Mouse (Mus musculus) midbrain, embryonic 11.5 days (tissue): ENCODE data around the gene Zfp936. TPM values are rescaled to one million over a fixed set of nuclear protein-coding genes. Genes with fewer than 3 reads are reported as not detected.
"Not testable (repeated sequence)": the region's sequence is repeated elsewhere in the genome, so short reads cannot be mapped to it uniquely, and the experiment has no call there.

Experiments
- ATAC-seq: fragments of 200-750 bp; cut with Nextera tagmentation; 2 replicates; pipeline ENCODE4 v1.8.0; 2017; ENCODE audit warnings: moderate TSS enrichment, moderate library complexity; ENCODE audit not compliant: low FRiP score
- DNase-seq: peaks from one replicate; pipeline ENCODE4 v3.0.0; 2015; ENCODE audit warnings: low spot score; ENCODE audit errors: missing footprints
- H3K27ac ChIP-seq: fragments of 300-500 bp; sonication (generic); 2 replicates; pipeline ENCODE4 v1.5.1; 2014; ENCODE audit warnings: low read depth, low read length
- H3K27me3 ChIP-seq: fragments of 300-500 bp; sonication (generic); 2 replicates; pipeline ENCODE4 v1.6.1; 2014; ENCODE audit warnings: mild to moderate bottlenecking, low read length, moderate library complexity, mixed read lengths; ENCODE audit not compliant: control insufficient read depth, insufficient read depth
- H3K36me3 ChIP-seq: fragments of 300-500 bp; sonication (generic); 2 replicates; pipeline ENCODE4 v1.6.1; 2014; ENCODE audit warnings: mild to moderate bottlenecking, low read length, moderate library complexity, mixed read lengths; ENCODE audit not compliant: control insufficient read depth, insufficient read depth
- H3K4me1 ChIP-seq: fragments of 300-500 bp; sonication (generic); 2 replicates; pipeline ENCODE4 v1.6.1; 2014; ENCODE audit warnings: low read length; ENCODE audit not compliant: control insufficient read depth, insufficient read depth
- H3K4me2 ChIP-seq: fragments of 300-500 bp; sonication (generic); 2 replicates; pipeline ENCODE4 v1.6.1; 2014; ENCODE audit warnings: mild to moderate bottlenecking, moderate library complexity
- H3K4me3 ChIP-seq: fragments of 300-500 bp; sonication (generic); 2 replicates; pipeline ENCODE4 v1.5.1; 2014; ENCODE audit warnings: low read depth, low read length
- H3K9ac ChIP-seq: fragments of 300-500 bp; sonication (generic); 2 replicates; pipeline ENCODE4 v1.6.1; 2014; ENCODE audit warnings: low read length
- H3K9me3 ChIP-seq: fragments of 300-500 bp; sonication (generic); 2 replicates; pipeline ENCODE4 v1.6.1; 2016; ENCODE audit warnings: low read length; ENCODE audit not compliant: control insufficient read depth
- WGBS: fragments of 180-500 bp; shearing (Covaris S2); extraction: QIAGEN DNeasy Blood & Tissue Kit; methylation state at CpG from one replicate; pipeline ENCODE4 v1.1.7; 2014; 5-methylcytosine and 5-hydroxymethylcytosine counted together
- polyA plus RNA-seq: library from polyadenylated mRNA; unstranded; fragments of >200 nt; fragmentation: Nextera tagmentation; extraction: Ambion mirVana; gene quantifications from 2 replicates; pipeline ENCODE4 v1.2.1, GENCODE M21; 2014

Gene Zfp936
- not detected in 2 replicates for polyA plus RNA-seq

GRCm38 (mm10) chr7:43113929-43114328 is at the start of gene Zfp936:
Gene Zfp936 (plus strand): TSS chr7:43114229.
- WGBS, result 72% methylated on average over 10 of the region's 10 CpGs
- H3K27ac ChIP-seq, H3K9ac ChIP-seq, H3K36me3 ChIP-seq, ATAC-seq, H3K27me3 ChIP-seq, H3K4me3 ChIP-seq, DNase-seq, H3K9me3 ChIP-seq, H3K4me1 ChIP-seq, H3K4me2 ChIP-seq: not testable (repeated sequence)

- H3K36me3 ChIP-seq, result no peaks in the 10 kb centered on the region
- no peak overlapping the region for H3K9ac ChIP-seq
- H3K27me3 ChIP-seq, result no peaks in the 10 kb centered on the region
- 91% methylated on average over 8 of the region's 8 CpGs for WGBS
- peaks cover 8% of the 10 kb centered on the region; the same call in 1 of the 2 replicates for H3K9me3 ChIP-seq
- DNase-seq, result no peak
- H3K4me1 ChIP-seq, result no peaks in the 10 kb centered on the region
- no peak overlapping the region for H3K4me3 ChIP-seq
- H3K27ac ChIP-seq, result no peak overlapping the region
- H3K4me2 ChIP-seq, result no peak overlapping the region
- no peak for ATAC-seq
These were observed 36.2 kb upstream of the Zfp936 start for GRCm38 (mm10) chr7:43077831-43078230.

- H3K9me3 ChIP-seq, result peaks cover 21% of the 10 kb centered on the region
- WGBS, result 91% methylated on average over 12 of the region's 15 CpGs
- H3K4me2 ChIP-seq, H3K27ac ChIP-seq, H3K9ac ChIP-seq, ATAC-seq, DNase-seq, H3K4me3 ChIP-seq, H3K4me1 ChIP-seq, H3K36me3 ChIP-seq, H3K27me3 ChIP-seq: not testable (repeated sequence)
These were observed 14.7 kb downstream of the Zfp936 start for GRCm38 (mm10) chr7:43128691-43129090.

DNA sequence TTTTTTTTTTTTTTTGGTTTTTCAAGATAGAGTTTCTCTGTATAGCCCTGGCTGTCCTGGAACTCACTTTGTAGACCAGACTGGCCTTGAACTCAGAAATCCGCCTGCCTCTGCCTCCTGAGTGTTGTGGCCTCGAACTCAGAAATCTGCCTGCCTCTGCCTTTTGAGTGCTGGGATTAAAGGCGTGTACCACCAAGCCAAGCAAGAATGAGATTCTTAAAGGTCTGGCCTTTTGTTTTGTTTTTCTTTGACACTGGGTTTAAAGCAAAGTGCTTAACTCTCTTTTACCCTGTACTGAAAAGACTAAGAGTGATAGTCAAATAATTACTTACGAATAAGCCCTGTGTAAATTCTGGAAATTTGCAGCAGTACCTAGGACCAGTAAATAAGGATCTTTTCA is 50.1 kb downstream of the Zfp936 start:
- DNase-seq, H3K27me3 ChIP-seq, ATAC-seq, H3K4me3 ChIP-seq, H3K27ac ChIP-seq, H3K9ac ChIP-seq, H3K4me1 ChIP-seq, H3K4me2 ChIP-seq, H3K36me3 ChIP-seq: not testable (repeated sequence)
- 77% methylated on average over 4 of the region's 4 CpGs for WGBS
- H3K9me3 ChIP-seq, result peaks cover 44% of the 10 kb centered on the region

DNA sequence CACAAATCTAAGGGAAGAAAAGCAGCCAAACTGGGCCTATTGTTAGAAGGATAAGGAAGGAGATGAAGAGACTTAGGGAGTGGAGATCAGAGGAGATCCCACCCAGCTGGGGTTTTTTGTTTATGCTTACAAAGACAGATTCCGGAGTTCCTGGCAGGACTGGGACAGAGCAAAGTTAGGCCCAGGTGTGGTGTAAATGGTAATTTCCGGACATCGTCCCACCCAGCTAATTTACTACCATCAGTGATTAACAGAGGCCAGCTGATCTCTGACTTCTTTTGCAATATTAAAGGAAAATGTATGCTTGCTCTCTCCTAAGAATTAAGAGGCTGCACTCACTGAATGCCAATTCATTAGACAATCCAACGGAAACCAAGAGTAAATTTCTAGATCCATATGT is 53.1 kb downstream of the Zfp936 start:
- WGBS, result 84% methylated on average over 4 of the region's 4 CpGs
- H3K4me2 ChIP-seq, H3K4me1 ChIP-seq, DNase-seq, H3K27me3 ChIP-seq, ATAC-seq, H3K9ac ChIP-seq, H3K36me3 ChIP-seq, H3K27ac ChIP-seq, H3K4me3 ChIP-seq: not testable (repeated sequence)
- H3K9me3 ChIP-seq, result peaks cover 42% of the 10 kb centered on the region

DNA sequence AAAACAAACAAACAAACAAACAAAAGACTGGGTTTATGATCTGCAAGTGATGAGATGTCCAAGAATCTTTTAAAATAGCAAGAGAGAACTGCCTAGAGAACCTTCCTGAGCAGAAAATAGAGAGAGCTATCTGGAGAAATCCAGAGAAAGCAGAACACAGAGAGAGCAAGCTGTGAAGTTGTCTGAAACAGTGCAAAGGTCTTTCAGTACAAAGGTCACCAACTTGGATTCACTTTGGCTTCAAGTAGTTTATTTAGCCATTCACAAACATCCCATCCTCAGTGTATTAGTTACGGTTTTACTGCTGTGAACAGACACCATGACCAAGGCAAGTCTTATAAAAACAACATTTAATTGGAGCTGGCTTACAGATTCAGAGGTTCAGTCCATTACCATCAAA is 53.8 kb downstream of the Zfp936 start:
- H3K27ac ChIP-seq, DNase-seq, H3K4me2 ChIP-seq, H3K4me1 ChIP-seq, H3K27me3 ChIP-seq, H3K9ac ChIP-seq, H3K4me3 ChIP-seq, H3K36me3 ChIP-seq, ATAC-seq: not testable (repeated sequence)
- WGBS, result 85% methylated on average over 1 of the region's 1 CpGs
- H3K9me3 ChIP-seq, result peaks cover 43% of the 10 kb centered on the region

- not testable (repeated sequence) for H3K27ac ChIP-seq, DNase-seq, H3K36me3 ChIP-seq, H3K4me1 ChIP-seq, ATAC-seq, H3K4me3 ChIP-seq, H3K4me2 ChIP-seq, H3K9ac ChIP-seq, H3K27me3 ChIP-seq
- 53% methylated on average over 1 of the region's 1 CpGs for WGBS
- H3K9me3 ChIP-seq, result peaks cover 42% of the 10 kb centered on the region
These were observed 54.2 kb downstream of the Zfp936 start for GRCm38 (mm10) chr7:43168212-43168611.

- H3K27me3 ChIP-seq, result no peaks in the 10 kb centered on the region
- no peaks in the 10 kb centered on the region for H3K36me3 ChIP-seq
- no peak overlapping the region for H3K4me3 ChIP-seq
- no peak overlapping the region for H3K9ac ChIP-seq
- no peak for ATAC-seq
- 85% methylated on average over 14 of the region's 14 CpGs for WGBS
- no peak overlapping the region for H3K4me2 ChIP-seq
- H3K27ac ChIP-seq, result no peak overlapping the region
- DNase-seq, result no peak
- H3K4me1 ChIP-seq, result no peaks in the 10 kb centered on the region
- peaks cover 32% of the 10 kb centered on the region for H3K9me3 ChIP-seq
These were observed 63.1 kb downstream of the Zfp936 start for GRCm38 (mm10) chr7:43177003-43177702.

DNA sequence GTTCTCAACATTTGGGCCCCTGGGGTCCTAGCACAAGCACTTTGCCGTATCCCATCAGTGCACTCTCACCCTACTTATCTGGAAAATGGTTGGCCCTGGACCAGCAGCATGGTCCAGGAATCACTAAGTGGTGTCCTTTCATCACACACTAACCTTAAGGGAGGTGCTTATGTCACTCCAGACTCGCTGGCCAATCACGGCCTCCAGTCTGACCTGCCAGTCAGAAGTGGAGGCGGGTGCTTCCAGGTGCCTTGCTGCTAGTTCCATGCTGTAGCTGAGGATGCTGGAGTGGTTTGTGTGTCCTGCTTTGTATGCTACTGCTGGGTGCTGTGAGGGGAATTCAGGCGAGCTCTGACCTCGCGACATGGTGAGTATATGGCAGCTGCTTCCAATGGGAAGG is 99.8 kb downstream of the Zfp936 start:
- H3K9ac ChIP-seq, H3K36me3 ChIP-seq, H3K9me3 ChIP-seq, DNase-seq, H3K4me2 ChIP-seq, H3K4me3 ChIP-seq, H3K27ac ChIP-seq, H3K4me1 ChIP-seq, ATAC-seq, H3K27me3 ChIP-seq: not testable (repeated sequence)
- WGBS, result 82% methylated on average over 7 of the region's 7 CpGs
